11 mouse cellular contexts compared by ENCODE assay signal in the genomic region with DNA sequence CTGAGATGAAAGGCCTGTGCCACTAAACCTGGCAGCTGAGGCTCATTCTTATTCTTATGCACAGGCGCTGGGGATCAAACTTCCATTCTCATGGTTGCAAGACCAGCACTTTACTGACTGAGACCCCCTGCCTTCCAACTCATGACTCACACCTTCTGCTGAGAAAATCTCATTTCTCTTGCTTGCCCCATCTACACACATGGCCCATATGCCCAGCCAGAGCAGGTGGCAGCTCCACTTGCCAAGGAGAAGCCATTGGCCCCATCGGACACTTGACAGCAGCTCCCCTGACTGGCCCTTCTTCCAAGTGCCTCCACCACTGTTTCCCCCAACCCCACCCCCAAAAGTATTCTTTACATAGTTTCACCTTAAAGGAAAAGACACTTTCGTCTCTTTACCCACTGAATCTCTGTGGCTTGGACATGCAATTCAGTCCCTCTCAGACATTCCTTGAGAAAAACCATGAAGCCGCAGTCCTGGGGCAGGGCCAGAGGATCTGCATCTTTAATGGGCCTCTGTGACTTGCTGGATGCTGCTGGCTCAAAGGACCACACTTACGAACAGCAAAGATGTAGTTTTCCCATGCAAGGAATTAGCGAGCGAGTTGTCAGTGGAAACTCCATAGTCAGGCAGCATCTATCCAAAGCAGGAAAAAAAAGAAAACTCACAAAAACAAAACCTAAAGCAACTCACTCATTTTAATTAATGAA.
DNase-seq lines count a peak whose midpoint lies in the region; ATAC-seq and TF ChIP-seq lines count a peak whose summit lies in the region.
"Had no signal": no experiment of that assay in that cellular context is flagged by ENCODE, and none has a peak within 500 bp of the region (broad histone marks: within the 10 kb centered on the region; RNA-seq: fewer than 3 reads in every experiment).

No protein-coding gene starts in this region.

- 20% methylated on average over 7 of the region's 7 CpGs for WGBS in forebrain, postnatal 0 days
- 12% methylated on average over 7 of the region's 7 CpGs for WGBS in midbrain, embryonic 13.5 days

- peak overlapping the region; percentile 7; the same call in 1 of the 2 replicates for H3K4me2 ChIP-seq in forebrain, postnatal 0 days (ENCODE audit: low read depth)
- H3K4me2 ChIP-seq in midbrain, embryonic 13.5 days (replicated peaks): peak overlapping the region; percentile 9; the same call in 1 of the 2 replicates
- H3K4me2 ChIP-seq: heart, embryonic 12.5 days; liver, embryonic 11.5 days had no signal

- H3K27ac ChIP-seq in forebrain, postnatal 0 days (ENCODE audit: low read depth, low read length): peak overlapping the region; percentile 40; the same call in 1 of the 2 replicates
- peak overlapping the region; percentile 76 for H3K27ac ChIP-seq in midbrain, embryonic 13.5 days

- no peak for TF ChIP-seq POLR2A in brain, embryonic 14.5 days (IDR thresholded peaks at IDR 0.05; ENCODE audit: borderline replicate concordance, extremely low read depth, insufficient read depth, insufficient read length, poor library complexity, severe bottlenecking)

- H3K27me3 ChIP-seq in forebrain, postnatal 0 days (ENCODE audit: insufficient read depth, low read length): peaks cover 3% of the 10 kb centered on the region; the same call in 1 of the 2 replicates
- peaks cover 12% of the 10 kb centered on the region for H3K27me3 ChIP-seq in midbrain, embryonic 13.5 days

- peak; percentile 95 for DNase-seq in brain, embryonic 14.5 days (ENCODE audit: low read depth)
- peak; percentile 59 to 63 for DNase-seq in cerebellum, postnatal 36 days
- DNase-seq in forebrain, postnatal 0 days: peak; percentile 58
- no peak for DNase-seq in lung, postnatal 14 days
- no peak for DNase-seq in yolk sac, embryonic 10.5 days (ENCODE audit: low spot score)
- DNase-seq in left cerebral cortex, postnatal 36 days (ENCODE audit: low spot score in 2 of 2): no peak
- DNase-seq: kidney, adult 11 months had no signal

- H3K4me3 ChIP-seq in forebrain, postnatal 0 days (ENCODE audit: low read depth, low read length): no peak overlapping the region
- H3K4me3 ChIP-seq in midbrain, embryonic 13.5 days (replicated peaks): no peak overlapping the region
- H3K4me3 ChIP-seq: heart, embryonic 12.5 days had no signal

- no peaks in the 10 kb centered on the region for H3K9me3 ChIP-seq in forebrain, postnatal 0 days (ENCODE audit: low read length)
- H3K9me3 ChIP-seq in midbrain, embryonic 13.5 days: no peaks in the 10 kb centered on the region
- H3K9me3 ChIP-seq: heart, embryonic 12.5 days had no signal

- ATAC-seq in forebrain, postnatal 0 days: peak; percentile 58
- ATAC-seq in midbrain, embryonic 13.5 days: peak; percentile 77
- no peak for ATAC-seq in frontal cortex, adult (ENCODE audit: low TSS enrichment)

- 0 out of 2 replicates have a peak, but pooled peaks cover 8% of the 10 kb centered on the region for H3K4me1 ChIP-seq in forebrain, postnatal 0 days (ENCODE audit: insufficient read depth)
- H3K4me1 ChIP-seq in midbrain, embryonic 13.5 days (replicated peaks): peaks cover 38% of the 10 kb centered on the region
- H3K4me1 ChIP-seq: heart, embryonic 12.5 days had no signal

- no peaks in the 10 kb centered on the region for H3K36me3 ChIP-seq in forebrain, postnatal 0 days (ENCODE audit: insufficient read depth)
- no peaks in the 10 kb centered on the region for H3K36me3 ChIP-seq in midbrain, embryonic 13.5 days
- H3K36me3 ChIP-seq: heart, embryonic 12.5 days had no signal

- intact Hi-C loops in left cerebral cortex, postnatal 36 days (cut with DNase I): no loop called here

- TF ChIP-seq CTCF in brain, embryonic 14.5 days (IDR thresholded peaks at IDR 0.05; ENCODE audit: borderline replicate concordance, extremely low read depth, insufficient read depth, insufficient read length): no peak
- TF ChIP-seq CTCF in forebrain, postnatal 0 days (IDR thresholded peaks at IDR 0.05; ENCODE audit: low read depth): 0 out of 2 replicates have a peak, but pooled peaks have one; percentile 7

- H3K9ac ChIP-seq in forebrain, postnatal 0 days: no peak overlapping the region
- no peak overlapping the region for H3K9ac ChIP-seq in midbrain, embryonic 13.5 days (replicated peaks)
- H3K9ac ChIP-seq: heart, embryonic 12.5 days had no signal

Comparison
In these comparisons a context has a peak if more than half of its experiments do, and no peak if none do; other contexts are left out.
1. DNase-seq: peak in brain, embryonic 14.5 days (single experiment), cerebellum, postnatal 36 days (2 of 2) and forebrain, postnatal 0 days (single experiment); none in lung, postnatal 14 days (single experiment), yolk sac, embryonic 10.5 days (single experiment) and left cerebral cortex, postnatal 36 days (0 of 2).